Mouse (Mus musculus) embryonic fibroblast, embryonic 13.5 days (primary cell): ENCODE measurements at regions not wholly inside any gene's neighbourhood (a gene's known extent, or its start where the extent isn't known, plus 50 kb on each side); places are given as distances from the start of the nearest gene placed in this dataset.

ENCODE experiments used
- CTCF ChIP-seq: IDR thresholded peaks from 2 replicates; pipeline ENCODE4 v1.5.1; 2011; ENCODE audit warnings: mild to moderate bottlenecking, control low read depth, low read length, moderate library complexity, borderline replicate concordance; ENCODE audit not compliant: insufficient read depth
- POLR2A ChIP-seq: IDR thresholded peaks from 2 replicates; pipeline ENCODE4 v1.6.1; 2011; ENCODE audit warnings: low read depth, mild to moderate bottlenecking, control low read depth, low read length, moderate library complexity

DNA sequence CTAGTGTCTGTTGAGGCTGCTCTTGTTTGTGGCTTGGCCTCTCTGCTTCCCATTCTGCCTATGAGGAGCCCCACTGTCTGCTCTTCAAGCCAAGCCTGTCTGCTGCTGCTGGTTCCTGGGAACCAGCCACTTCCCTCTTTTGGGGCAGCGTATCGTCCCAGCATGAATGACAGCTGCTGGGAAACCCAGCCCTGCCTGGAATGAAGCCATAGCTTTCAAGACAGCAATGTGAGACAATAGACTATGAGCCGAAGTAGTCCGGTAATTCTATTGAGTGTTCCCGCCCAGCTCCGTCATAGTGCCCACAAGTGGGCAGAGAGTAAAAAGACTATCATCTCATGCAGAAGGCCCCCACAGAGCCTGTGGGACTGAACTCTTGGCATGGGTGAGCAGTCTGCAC, 80.4 kb downstream of the Cyp26a1 start:
- TF ChIP-seq POLR2A, result no peak
- no peak for TF ChIP-seq CTCF
